Mouse (Mus musculus) midbrain, embryonic 15.5 days (tissue): ENCODE results near the gene St6galnac4. TPM values are rescaled to one million over a fixed set of nuclear protein-coding genes. Genes with fewer than 3 reads are reported as not detected.

Source experiments
- ATAC-seq: fragments of 200-750 bp; cut with Nextera tagmentation; replicated peaks from 2 replicates; pipeline ENCODE4 v1.8.0; 2017; ENCODE audit warnings: moderate TSS enrichment
- H3K27ac ChIP-seq: fragments of 300-500 bp; sonication (generic); 2 replicates; pipeline ENCODE4 v1.5.1; 2015; ENCODE audit warnings: mild to moderate bottlenecking, inconsistent platforms
- H3K27me3 ChIP-seq: fragments of 300-500 bp; sonication (generic); replicated peaks from 2 replicates; pipeline ENCODE4 v1.6.1; 2015; ENCODE audit warnings: inconsistent platforms
- H3K36me3 ChIP-seq: fragments of 300-500 bp; sonication (generic); replicated peaks from 2 replicates; pipeline ENCODE4 v1.6.1; 2015; ENCODE audit warnings: inconsistent platforms
- H3K4me1 ChIP-seq: fragments of 300-500 bp; sonication (generic); 2 replicates; pipeline ENCODE4 v1.6.1; 2015; ENCODE audit warnings: inconsistent platforms
- H3K4me2 ChIP-seq: fragments of 300-500 bp; sonication (generic); 2 replicates; pipeline ENCODE4 v1.6.1; 2015; ENCODE audit warnings: inconsistent platforms, mild to moderate bottlenecking, moderate library complexity
- H3K4me3 ChIP-seq: fragments of 300-500 bp; sonication (generic); 2 replicates; pipeline ENCODE4 v1.5.1; 2015; ENCODE audit warnings: mild to moderate bottlenecking, inconsistent platforms
- H3K9ac ChIP-seq: fragments of 300-500 bp; sonication (generic); 2 replicates; pipeline ENCODE4 v1.6.1; 2015; ENCODE audit warnings: mild to moderate bottlenecking, inconsistent platforms
- H3K9me3 ChIP-seq: fragments of 300-500 bp; sonication (generic); 2 replicates; pipeline ENCODE4 v1.6.1; 2016; ENCODE audit warnings: inconsistent platforms
- WGBS: fragments of 180-500 bp; shearing (Covaris S2); methylation state at CpG from one replicate; pipeline ENCODE4 v1.1.7; 2015; ENCODE audit warnings: mixed read lengths; 5-methylcytosine and 5-hydroxymethylcytosine counted together
- polyA plus RNA-seq: library from polyadenylated mRNA; unstranded; fragments of >200 nt; fragmentation: Nextera tagmentation; extraction: Ambion mirVana; gene quantifications from 2 replicates; pipeline ENCODE4 v1.2.1, GENCODE M21; 2015

St6galnac4 gene
- polyA plus RNA-seq, 1 experiment from 2014 or later: 33.3 TPM

DNA sequence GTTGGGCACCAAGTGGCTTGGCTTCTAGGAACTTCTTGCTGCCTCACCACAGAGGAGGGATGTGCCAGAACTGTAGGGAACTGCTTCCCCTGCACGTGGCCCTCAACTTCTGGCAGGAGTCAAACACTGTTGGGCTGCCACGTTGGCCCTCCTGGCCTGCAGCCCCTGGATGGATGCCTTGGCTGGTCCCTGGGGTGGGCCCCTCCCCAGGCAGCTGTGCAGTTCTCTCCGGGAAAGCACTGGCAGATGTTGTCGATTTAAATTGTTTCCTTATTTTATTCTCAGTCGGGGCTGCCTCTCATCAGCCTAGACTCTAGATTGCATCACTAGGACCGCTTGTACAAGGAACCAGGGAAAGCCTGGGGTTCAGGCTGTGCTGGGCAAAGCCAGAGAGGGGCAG, 37.1 kb upstream of the St6galnac4 start:
- Histone ChIP-seq H3K4me2 (no peak overlapping the region), H3K27me3 (no peaks in the 10 kb centered on the region), H3K4me3 (no peak overlapping the region), H3K36me3 (no peaks in the 10 kb centered on the region), H3K4me1 (no peaks in the 10 kb centered on the region), H3K27ac (no peak overlapping the region), H3K9ac (no peak overlapping the region), H3K9me3 (no peaks in the 10 kb centered on the region)
- 77% methylated on average over 6 of the region's 6 CpGs for WGBS
- no peak for ATAC-seq

DNA sequence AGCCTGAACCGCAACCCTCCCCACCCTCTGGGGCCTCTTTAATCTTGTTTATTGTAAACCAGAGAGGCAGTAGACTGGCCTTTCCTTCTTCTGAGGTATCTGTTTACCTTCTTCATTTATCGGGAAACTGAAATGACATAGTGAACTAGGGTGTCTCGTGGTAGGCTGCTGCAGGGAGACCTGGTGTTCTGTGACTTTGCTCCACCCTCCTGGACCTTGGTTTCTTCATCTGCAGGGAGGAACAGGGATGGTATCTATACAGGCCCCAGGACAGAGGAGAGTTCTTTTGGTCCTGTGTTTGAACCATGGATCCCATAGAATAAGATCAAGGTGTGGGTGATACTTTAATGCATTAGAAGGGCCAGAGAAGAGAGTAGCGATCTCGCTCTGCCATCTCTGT, 35.7 kb upstream of the St6galnac4 start:
- H3K4me2 ChIP-seq: no peak overlapping the region
- H3K4me1 ChIP-seq: peaks cover 1% of the 10 kb centered on the region; the same call in 1 of the 2 replicates
- ATAC-seq: no peak
- H3K4me3 ChIP-seq: no peak overlapping the region
- no peak overlapping the region for H3K27ac ChIP-seq
- H3K27me3 ChIP-seq: no peaks in the 10 kb centered on the region
- H3K36me3 ChIP-seq: no peaks in the 10 kb centered on the region
- no peak overlapping the region for H3K9ac ChIP-seq
- H3K9me3 ChIP-seq: no peaks in the 10 kb centered on the region
- 84% methylated on average over 5 of the region's 5 CpGs for WGBS

DNA sequence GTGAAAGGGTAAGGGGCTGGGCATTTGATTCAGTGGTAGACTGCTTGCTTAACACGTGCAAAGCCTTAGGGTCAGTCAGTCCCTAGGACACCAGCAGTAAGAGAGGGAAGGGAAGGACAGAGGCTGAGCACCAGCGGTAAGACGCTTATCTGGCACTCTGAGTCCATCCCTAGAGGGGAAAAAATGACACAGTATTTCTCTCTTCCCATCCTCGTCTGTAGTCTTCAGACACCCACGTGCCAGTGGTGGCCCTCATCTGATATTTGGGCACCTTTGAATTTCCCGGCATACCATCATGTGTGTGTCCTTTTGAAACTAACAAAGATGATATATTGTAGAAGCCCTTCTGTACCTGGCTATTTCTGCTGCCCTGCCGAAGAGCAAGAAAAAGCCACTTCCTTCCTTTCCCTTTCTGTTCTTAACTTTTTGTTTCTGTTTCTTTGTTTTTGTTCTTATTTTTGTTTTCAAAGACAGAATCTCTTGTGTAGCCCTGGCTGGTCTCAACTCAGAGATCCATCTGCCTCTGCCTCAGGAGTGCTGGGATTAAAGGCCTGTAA, 33.2 kb upstream of the St6galnac4 start:
- H3K9me3 ChIP-seq: no peaks in the 10 kb centered on the region
- H3K4me1 ChIP-seq: peaks cover 7% of the 10 kb centered on the region; the same call in 1 of the 2 replicates

DNA sequence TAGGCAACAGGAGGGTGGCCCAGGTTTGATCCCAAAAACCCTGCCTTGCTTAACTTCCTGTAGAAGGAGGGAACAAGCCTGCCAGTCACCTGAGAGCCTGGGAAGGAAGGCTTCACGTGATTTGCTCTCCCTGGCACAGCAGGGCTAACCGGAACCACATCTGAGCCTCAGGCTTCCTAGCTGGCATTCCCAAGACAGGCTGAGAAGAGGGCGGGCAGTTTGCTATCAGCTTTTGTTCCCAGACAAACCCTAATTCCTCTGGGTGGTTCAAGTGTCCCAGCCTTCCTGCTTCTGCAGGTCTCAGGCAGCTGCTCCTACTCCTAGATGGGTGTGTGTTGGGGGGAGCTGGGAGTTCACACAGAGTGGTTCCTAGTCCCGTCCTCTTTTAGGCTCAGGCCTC, 31.4 kb upstream of the St6galnac4 start:
- no peak overlapping the region for H3K4me3 ChIP-seq
- H3K36me3 ChIP-seq: no peaks in the 10 kb centered on the region
- H3K4me2 ChIP-seq: no peak overlapping the region
- H3K27me3 ChIP-seq: no peaks in the 10 kb centered on the region
- H3K9me3 ChIP-seq: no peaks in the 10 kb centered on the region
- 42% methylated on average over 4 of the region's 4 CpGs for WGBS
- H3K9ac ChIP-seq: no peak overlapping the region
- peak overlapping the region; percentile 7; the same call in 1 of the 2 replicates for H3K27ac ChIP-seq
- no peak for ATAC-seq
- peaks cover 24% of the 10 kb centered on the region for H3K4me1 ChIP-seq

More for the DNA sequence above, 33.2 kb upstream of the St6galnac4 start:
- Histone ChIP-seq H3K27ac (no peak overlapping the region), H3K36me3 (no peaks in the 10 kb centered on the region), H3K4me3 (no peak overlapping the region), H3K27me3 (no peaks in the 10 kb centered on the region), H3K9ac (no peak overlapping the region), H3K4me2 (no peak overlapping the region)
- 88% methylated on average over 7 of the region's 7 CpGs for WGBS
- no peak for ATAC-seq

DNA sequence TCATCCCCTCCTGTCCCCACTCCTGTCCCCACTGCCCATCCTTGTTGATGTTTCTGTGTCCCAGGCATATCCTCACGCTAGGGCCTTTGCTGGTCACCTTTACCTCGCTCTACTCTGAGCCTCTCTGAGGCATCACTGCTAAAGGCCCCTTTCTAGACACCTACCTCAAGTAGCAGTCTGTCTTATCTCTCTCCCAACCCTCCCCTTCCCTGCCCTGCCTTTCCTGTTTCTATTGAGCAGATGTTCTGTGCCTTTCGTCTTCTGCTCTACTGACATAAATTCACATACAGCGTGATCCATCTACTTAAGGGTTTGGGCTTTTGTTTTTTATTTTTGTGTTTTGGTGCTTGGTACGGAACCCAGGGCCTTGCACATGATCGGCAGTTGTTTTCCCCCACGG, 30.9 kb upstream of the St6galnac4 start:
- Histone ChIP-seq H3K36me3 (no peaks in the 10 kb centered on the region), H3K4me2 (no peak overlapping the region), H3K27ac (peak overlapping the region; percentile 31; the same call in 1 of the 2 replicates), H3K27me3 (no peaks in the 10 kb centered on the region), H3K4me1 (peaks cover 24% of the 10 kb centered on the region), H3K9me3 (no peaks in the 10 kb centered on the region), H3K9ac (no peak overlapping the region), H3K4me3 (no peak overlapping the region)
- no peak for ATAC-seq
- 75% methylated on average over 7 of the region's 7 CpGs for WGBS

DNA sequence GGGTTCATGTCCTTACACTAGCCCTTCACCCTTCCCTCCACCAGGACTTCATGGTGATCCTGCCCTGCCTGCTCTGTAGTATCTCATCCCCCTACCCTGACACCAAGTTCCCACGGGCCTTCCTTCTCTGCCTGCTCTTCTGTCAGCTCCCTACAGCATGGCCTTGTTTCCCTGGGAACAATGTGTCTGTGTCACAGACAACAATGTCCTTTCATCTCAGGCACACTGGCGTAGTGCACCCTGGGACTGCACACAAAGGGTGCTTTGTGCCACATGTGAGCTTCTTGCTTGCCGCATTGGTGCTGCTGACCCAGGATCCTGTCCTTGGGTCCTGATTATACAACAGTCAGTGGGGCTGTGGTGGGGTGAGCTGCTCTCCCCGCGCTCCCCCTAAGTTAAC, 27.3 kb upstream of the St6galnac4 start:
- peak; percentile 83 for ATAC-seq
- H3K4me2 ChIP-seq: no peak overlapping the region
- H3K9ac ChIP-seq: no peak overlapping the region; the same call in 1 of the 2 replicates

DNA sequence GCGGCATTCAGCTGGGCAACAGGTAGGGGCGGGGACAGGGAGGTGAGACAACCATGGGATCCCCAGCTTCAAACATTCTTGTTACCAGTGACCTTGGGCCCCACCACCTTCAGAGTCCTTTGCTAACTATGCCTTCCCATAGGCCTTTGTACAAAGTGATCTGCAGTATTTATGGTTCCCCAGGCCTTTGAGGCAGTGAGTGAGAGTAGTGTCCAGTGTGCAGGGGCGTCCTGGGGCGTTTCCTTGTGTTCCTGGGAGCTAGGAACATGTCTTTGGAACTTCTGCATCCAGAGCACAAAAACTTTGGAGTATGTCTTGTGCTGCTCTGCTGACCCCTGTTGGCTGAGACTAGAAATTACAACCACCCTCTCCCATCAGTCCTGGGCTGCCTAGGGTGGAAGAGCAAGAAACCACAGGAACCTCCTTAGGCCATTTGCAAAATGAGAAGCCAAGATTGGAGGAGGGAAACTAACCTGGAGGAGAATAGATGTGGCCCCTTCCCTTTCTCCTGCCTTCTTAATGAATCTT, 20.3 kb upstream of the St6galnac4 start:
- H3K27me3 ChIP-seq: no peaks in the 10 kb centered on the region
- peaks cover 28% of the 10 kb centered on the region for H3K36me3 ChIP-seq
- no peak overlapping the region for H3K4me2 ChIP-seq
- WGBS: 46% methylated on average over 4 of the region's 4 CpGs
- no peak overlapping the region for H3K9ac ChIP-seq
- no peaks in the 10 kb centered on the region for H3K9me3 ChIP-seq
- no peak overlapping the region for H3K27ac ChIP-seq
- no peak overlapping the region for H3K4me3 ChIP-seq
- no peak for ATAC-seq
- peaks cover 9% of the 10 kb centered on the region for H3K4me1 ChIP-seq

More for the DNA sequence above, 27.3 kb upstream of the St6galnac4 start:
- Histone ChIP-seq H3K27me3 (no peaks in the 10 kb centered on the region), H3K9me3 (no peaks in the 10 kb centered on the region), H3K4me3 (no peak overlapping the region), H3K36me3 (peaks cover 10% of the 10 kb centered on the region; the same call in 1 of the 2 replicates), H3K4me1 (peaks cover 24% of the 10 kb centered on the region), H3K27ac (peak overlapping the region; percentile 72)
- WGBS: 8% methylated on average over 5 of the region's 5 CpGs

DNA sequence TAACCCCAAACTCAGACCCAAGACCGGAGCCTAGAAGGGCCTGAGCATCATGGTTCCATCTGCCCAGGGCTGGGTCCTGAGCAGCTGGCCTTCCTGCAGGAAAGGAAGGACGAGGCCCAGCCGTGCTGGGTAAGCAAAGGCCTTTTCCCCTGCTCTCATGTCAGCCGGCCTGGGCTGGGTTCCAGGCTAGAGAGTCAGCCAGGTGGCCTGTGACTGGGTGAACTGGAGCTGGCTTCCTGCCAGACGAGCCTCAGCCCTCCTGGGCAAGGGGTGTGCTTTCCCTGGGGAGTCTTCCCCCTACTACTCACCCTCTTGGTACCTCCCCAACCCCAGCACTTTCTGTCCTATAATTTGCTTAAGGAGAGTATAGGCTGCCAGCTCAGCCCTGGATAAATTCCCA, 18.7 kb upstream of the St6galnac4 start:
- H3K4me1 ChIP-seq: peaks cover 23% of the 10 kb centered on the region
- H3K9ac ChIP-seq: no peak overlapping the region
- peaks cover 28% of the 10 kb centered on the region for H3K36me3 ChIP-seq
- no peak overlapping the region for H3K4me3 ChIP-seq
- no peaks in the 10 kb centered on the region for H3K27me3 ChIP-seq
- no peak for ATAC-seq
- 76% methylated on average over 5 of the region's 5 CpGs for WGBS
- H3K4me2 ChIP-seq: no peak overlapping the region
- H3K27ac ChIP-seq: no peak overlapping the region
- no peaks in the 10 kb centered on the region for H3K9me3 ChIP-seq

DNA sequence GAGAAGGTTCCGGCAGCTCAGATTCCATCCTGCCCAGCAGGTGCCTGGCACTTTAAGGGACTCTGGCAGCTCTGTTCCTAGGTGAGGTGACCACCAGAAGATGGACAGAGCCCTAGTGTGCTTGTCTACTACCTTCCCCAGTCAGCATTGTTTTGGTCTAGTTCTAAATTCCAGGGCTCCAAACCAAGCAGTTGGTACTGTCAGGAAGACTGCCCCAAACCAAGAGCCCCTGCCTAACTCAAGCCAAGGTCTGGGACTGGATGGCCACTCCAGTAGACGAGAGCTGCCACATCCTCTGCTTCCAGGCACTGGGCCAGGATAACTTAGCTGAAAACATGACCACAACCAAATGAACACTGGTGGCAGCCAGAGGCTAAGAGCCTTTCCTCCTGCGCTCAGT, 18.0 kb upstream of the St6galnac4 start:
- H3K9me3 ChIP-seq: no peaks in the 10 kb centered on the region
- ATAC-seq: no peak
- no peak overlapping the region for H3K4me2 ChIP-seq
- peaks cover 23% of the 10 kb centered on the region for H3K4me1 ChIP-seq
- H3K36me3 ChIP-seq: peaks cover 22% of the 10 kb centered on the region
- 94% methylated on average over 3 of the region's 3 CpGs for WGBS
- no peak overlapping the region for H3K27ac ChIP-seq
- H3K9ac ChIP-seq: no peak overlapping the region
- no peaks in the 10 kb centered on the region for H3K27me3 ChIP-seq
- H3K4me3 ChIP-seq: no peak overlapping the region

DNA sequence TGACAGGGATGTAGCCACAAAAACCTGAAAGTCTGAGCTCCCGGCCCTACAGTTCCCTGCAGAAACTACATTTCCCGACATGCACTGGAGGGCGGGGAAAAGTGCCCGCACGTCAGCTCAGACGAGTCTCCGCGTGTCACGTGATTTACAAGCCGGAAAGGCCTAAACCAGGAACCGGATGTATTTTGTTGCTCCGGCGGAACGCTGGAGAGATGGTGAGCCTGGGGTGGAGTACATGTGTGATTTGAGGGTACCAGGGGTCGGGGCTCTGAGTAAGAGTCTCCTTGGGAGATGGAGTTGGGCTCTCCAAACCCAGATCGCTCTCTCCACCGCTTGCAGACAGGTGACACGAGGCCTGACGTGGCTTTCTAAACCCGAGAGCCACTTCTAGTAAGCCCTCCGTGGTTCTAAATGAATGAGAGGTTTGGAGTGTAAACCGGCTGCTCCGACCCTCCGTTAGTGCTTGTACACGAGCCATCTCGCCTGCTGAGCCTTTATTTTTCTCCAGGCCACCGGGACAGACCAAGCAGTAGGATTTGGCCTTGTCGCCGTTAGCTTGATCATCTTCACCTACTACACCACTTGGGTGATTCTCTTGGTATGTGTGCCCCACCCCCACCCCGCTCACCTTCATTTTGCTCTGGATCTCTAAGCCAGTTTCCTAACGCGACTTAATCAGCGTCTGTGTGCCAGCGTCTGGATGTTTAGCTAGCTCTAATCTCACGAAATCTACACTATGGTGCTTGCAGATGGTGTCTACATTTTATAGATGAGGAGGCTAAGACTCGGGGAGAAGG, 16.0 kb upstream of the St6galnac4 start, which contains the start of gene Dpm2:
Gene Dpm2 (plus strand): TSS at position 161 of the 797 bp plus-strand sequence.
- Histone ChIP-seq H3K9me3 (no peaks in the 10 kb centered on the region), H3K9ac (peak within 1 kb of the TSS; percentile 72), H3K4me1 (peaks cover 32% of the 10 kb centered on the region), H3K4me3 (peak within 1 kb of the TSS; percentile 62), H3K36me3 (peaks cover 13% of the 10 kb centered on the region), H3K4me2 (peak within 1 kb of the TSS; percentile 85), H3K27ac (peak within 1 kb of the TSS; percentile 72), H3K27me3 (no peaks in the 10 kb centered on the region)
- ATAC-seq: peak; percentile 78
- WGBS: 2% methylated on average over 36 of the region's 36 CpGs

DNA sequence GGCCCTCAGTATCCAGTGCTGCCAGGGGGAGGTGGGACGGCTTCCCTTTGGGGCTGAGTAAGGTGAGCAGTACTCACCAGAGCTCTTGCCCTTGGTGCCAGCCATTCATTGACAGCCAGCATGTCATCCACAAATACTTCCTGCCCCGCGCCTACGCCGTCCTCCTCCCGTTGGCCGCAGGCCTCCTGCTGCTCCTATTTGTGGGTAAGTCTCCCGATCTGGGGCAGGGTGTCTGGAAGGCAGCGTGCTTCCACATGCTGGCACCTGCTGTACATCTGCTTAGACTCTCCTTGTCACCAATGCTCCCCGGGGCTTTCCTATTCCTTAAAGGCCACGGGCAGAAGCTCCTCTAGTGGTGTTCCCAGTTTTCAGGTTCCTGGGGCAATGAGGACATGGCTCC, 14.7 kb upstream of the St6galnac4 start:
- H3K4me1 ChIP-seq: peaks cover 36% of the 10 kb centered on the region
- peaks cover 9% of the 10 kb centered on the region for H3K36me3 ChIP-seq
- no peak overlapping the region for H3K27ac ChIP-seq
- H3K9ac ChIP-seq: no peak overlapping the region
- no peaks in the 10 kb centered on the region for H3K27me3 ChIP-seq
- H3K9me3 ChIP-seq: no peaks in the 10 kb centered on the region
- H3K4me3 ChIP-seq: no peak overlapping the region
- WGBS: 88% methylated on average over 11 of the region's 11 CpGs
- no peak for ATAC-seq
- H3K4me2 ChIP-seq: peak overlapping the region; percentile 85; the same call in 1 of the 2 replicates

DNA sequence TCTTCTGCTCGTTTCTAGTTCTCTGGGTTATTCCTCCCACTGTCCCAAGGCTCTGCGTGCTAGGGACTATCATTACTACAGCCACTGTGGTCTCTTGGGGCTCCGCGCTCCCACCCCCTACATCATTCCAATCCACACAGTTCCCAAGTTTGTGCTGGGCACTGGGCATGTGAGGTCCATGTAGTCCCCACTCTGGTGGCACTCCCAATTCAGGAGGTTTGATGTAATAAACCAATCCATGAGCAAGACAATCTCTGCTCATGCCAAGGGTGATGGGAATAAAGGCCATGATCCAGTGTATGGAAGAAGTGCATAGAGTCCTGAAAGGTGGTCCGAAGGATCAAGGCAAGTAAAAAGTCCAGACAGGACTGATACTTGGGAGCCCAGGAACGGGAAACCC, 12.4 kb upstream of the St6galnac4 start, which contains the start of gene Pip5kl1:
Gene Pip5kl1 (plus strand): TSS at position 301 of the 400 bp plus-strand sequence.
- Histone ChIP-seq H3K9ac (peak within 1 kb of the TSS; percentile 60), H3K4me2 (peak within 1 kb of the TSS; percentile 100), H3K27ac (peak within 1 kb of the TSS; percentile 56), H3K4me3 (peak within 1 kb of the TSS; percentile 63), H3K27me3 (peaks cover 6% of the 10 kb centered on the region), H3K9me3 (no peaks in the 10 kb centered on the region), H3K36me3 (no peaks in the 10 kb centered on the region), H3K4me1 (peaks cover 36% of the 10 kb centered on the region)
- ATAC-seq: no peak
- 77% methylated on average over 6 of the region's 6 CpGs for WGBS
